8 mouse cellular contexts compared by ENCODE assay signal in genomic region chr2:43691290-43691689, GRCm38 (mm10).
"Had no signal": no experiment of that assay in that cellular context is flagged by ENCODE, and none has a peak within 500 bp of the region (broad histone marks: within the 10 kb centered on the region; RNA-seq: fewer than 3 reads in every experiment).

No protein-coding gene starts in this region.

- ATAC-seq: midbrain, embryonic 13.5 days had no signal

- DNase-seq: kidney, adult 11 months; kidney, adult 9 months; kidney, postnatal 36 days; left cerebral cortex, postnatal 4 days; lung, adult 18-20 months; thymus, adult 2 months; thymus, postnatal 4 days had no signal
